In genomic region chr11:96193521-96194400, GRCm38 (mm10) we compare ENCODE assay signal across 9 mouse cellular contexts. TPM values are rescaled to one million over a fixed set of nuclear protein-coding genes. Genes with fewer than 3 reads are reported as not detected.
DNase-seq lines count a peak whose midpoint lies in the region; ATAC-seq lines count a peak whose summit lies in the region.
"Had no signal": no experiment of that assay in that cellular context is flagged by ENCODE, and none has a peak within 500 bp of the region (broad histone marks: within the 10 kb centered on the region; RNA-seq: fewer than 3 reads in every experiment).

Hoxb13 (plus strand) TSS chr11:96194316.

- no peak within 1 kb of the TSS for H3K27ac ChIP-seq in heart, embryonic 14.5 days (replicated peaks in 1 of 2; ENCODE audit: control insufficient read depth in 1 of 2, insufficient read depth in 1 of 2, low read depth in 2 of 2, low read length in 2 of 2)
- H3K27ac ChIP-seq in limb, embryonic 12.5 days = no peak within 1 kb of the TSS

- H3K9me3 ChIP-seq in heart, embryonic 14.5 days (ENCODE audit: control insufficient read depth, low read length) = no peaks in the 10 kb centered on the region
- H3K9me3 ChIP-seq in limb, embryonic 12.5 days = no peaks in the 10 kb centered on the region

- H3K4me3 ChIP-seq in heart, embryonic 14.5 days (ENCODE audit: control insufficient read depth in 1 of 2, insufficient read depth in 1 of 2, low read depth in 1 of 2, low read length in 2 of 2) = peak within 1 kb of the TSS in 1 of 2 experiments; percentile 9; a peak in 1 of 4 replicates
- peak within 1 kb of the TSS; percentile 25 for H3K4me3 ChIP-seq in limb, embryonic 12.5 days (replicated peaks)

- peaks cover 0 to 6% of the 10 kb centered on the region in 2 experiments; a peak in 1 of 4 replicates for H3K4me1 ChIP-seq in heart, embryonic 14.5 days (ENCODE audit: control insufficient read depth in 2 of 2, insufficient read depth in 2 of 2, low read length in 2 of 2)
- peaks cover 11% of the 10 kb centered on the region for H3K4me1 ChIP-seq in limb, embryonic 12.5 days (replicated peaks)

- no peaks in the 10 kb centered on the region for H3K36me3 ChIP-seq in heart, embryonic 14.5 days (ENCODE audit: control insufficient read depth, insufficient read depth, low read length)
- H3K36me3 ChIP-seq in limb, embryonic 12.5 days = no peaks in the 10 kb centered on the region

- no peak for DNase-seq in heart, postnatal 4 days
- peak; percentile 77 for DNase-seq in 3134 (ENCODE audit: extremely low read depth, insufficient read length, low spot score)
- DNase-seq in embryo, embryonic 10.5 days (ENCODE audit: low spot score) = peak; percentile 78
- no peak for DNase-seq in layer of hippocampus, adult 11-12 months (ENCODE audit: low spot score)
- DNase-seq in cerebellum, adult 11 months = no peak
- no peak for DNase-seq in gastrocnemius, postnatal 4 days (ENCODE audit: low spot score in 2 of 2)
- DNase-seq: gastrocnemius, postnatal 36 days had no signal

- ATAC-seq in heart, embryonic 14.5 days (ENCODE audit: insufficient number of reproducible peaks, insufficient read depth, low FRiP score, low read depth) = no peak
- ATAC-seq in limb, embryonic 12.5 days (ENCODE audit: insufficient number of reproducible peaks, insufficient read depth, low FRiP score, low TSS enrichment, low read depth) = 0 out of 2 replicates have a peak, but pooled peaks have one; percentile 68

- peaks cover 99% of the 10 kb centered on the region for H3K27me3 ChIP-seq in heart, embryonic 14.5 days (ENCODE audit: control insufficient read depth, insufficient read depth, low read length)
- peaks cover 98% of the 10 kb centered on the region for H3K27me3 ChIP-seq in limb, embryonic 12.5 days

- H3K9ac ChIP-seq in heart, embryonic 14.5 days (ENCODE audit: low read length) = no peak within 1 kb of the TSS
- H3K9ac ChIP-seq in limb, embryonic 12.5 days (replicated peaks) = no peak within 1 kb of the TSS

- WGBS in heart, embryonic 14.5 days = 2% methylated on average over 35 of the region's 35 CpGs
- 1% methylated on average over 35 of the region's 35 CpGs for WGBS in limb, embryonic 12.5 days

- peak within 1 kb of the TSS; percentile 23 for H3K4me2 ChIP-seq in heart, embryonic 14.5 days (ENCODE audit: low read length)
- H3K4me2 ChIP-seq in limb, embryonic 12.5 days = peak within 1 kb of the TSS; percentile 48

RNA-seq across cellular contexts. Expression of gene Hoxb13, which starts in this region (rescaled TPM):
- polyA plus RNA-seq in heart, embryonic 14.5 days (2014; fragmentation: Nextera tagmentation; extraction: Ambion mirVana) = not detected in 2 replicates
- total RNA-seq in heart, postnatal 4 days (2021) = not detected
- polyA plus RNA-seq in limb, embryonic 12.5 days (2016; fragmentation: Nextera tagmentation; extraction: Ambion mirVana) = not detected in 2 replicates
- total RNA-seq in gastrocnemius, postnatal 4 days (2021) = not detected
- total RNA-seq: gastrocnemius, postnatal 36 days had no signal

Comparison
In these comparisons a context has a peak if more than half of its experiments do, and no peak if none do; other contexts are left out.
1. Peak in ATAC-seq, H3K4me3 ChIP-seq and H3K4me2 ChIP-seq in limb, embryonic 12.5 days; RNA of the gene not detected or under 1 TPM.
2. DNase-seq: peak in 3134 (single experiment) and embryo, embryonic 10.5 days (single experiment); none in heart, postnatal 4 days (single experiment), layer of hippocampus, adult 11-12 months (single experiment), cerebellum, adult 11 months (single experiment) and gastrocnemius, postnatal 4 days (0 of 2).